Mouse (Mus musculus): ENCODE measurements around the gene Ccdc28a. TPM values are rescaled to one million over a fixed set of nuclear protein-coding genes. Genes with fewer than 3 reads are reported as not detected.

Gene Ccdc28a
- polyA plus RNA-seq, 1 experiment from 2014 or later: 15.8 TPM

GRCm38 (mm10) chr10:18191706-18192105, 43.1 kb downstream of the Ccdc28a start:
- no peak overlapping the region for H3K4me2 ChIP-seq
- no peaks in the 10 kb centered on the region for H3K36me3 ChIP-seq
- no peaks in the 10 kb centered on the region for H3K27me3 ChIP-seq
- no peak overlapping the region for H3K9ac ChIP-seq
- no peaks in the 10 kb centered on the region for H3K9me3 ChIP-seq
- no peak overlapping the region for H3K27ac ChIP-seq
- H3K4me1 ChIP-seq: peaks cover 8% of the 10 kb centered on the region; the same call in 1 of the 2 replicates
- no peak for ATAC-seq (ENCODE audit: insufficient number of reproducible peaks, low FRiP score, low TSS enrichment, low read depth)
- WGBS: 37% methylated on average over 8 of the region's 8 CpGs
- H3K4me3 ChIP-seq: no peak overlapping the region

- no peaks in the 10 kb centered on the region for H3K36me3 ChIP-seq
- no peak overlapping the region for H3K4me3 ChIP-seq
- H3K4me1 ChIP-seq: peaks cover 8% of the 10 kb centered on the region; the same call in 1 of the 2 replicates
- H3K4me2 ChIP-seq: no peak overlapping the region
- H3K9me3 ChIP-seq: no peaks in the 10 kb centered on the region
- H3K27ac ChIP-seq: no peak overlapping the region
- H3K9ac ChIP-seq: no peak overlapping the region
- 71% methylated on average over 4 of the region's 4 CpGs for WGBS
- no peaks in the 10 kb centered on the region for H3K27me3 ChIP-seq
- no peak for ATAC-seq (ENCODE audit: insufficient number of reproducible peaks, low FRiP score, low TSS enrichment, low read depth)
Measured at GRCm38 (mm10) chr10:18189498-18189897, 45.3 kb downstream of the Ccdc28a start.

- no peak for ATAC-seq (ENCODE audit: insufficient number of reproducible peaks, low FRiP score, low TSS enrichment, low read depth)
- Histone ChIP-seq H3K4me1 (peaks cover 8% of the 10 kb centered on the region; the same call in 1 of the 2 replicates), H3K9ac (no peak overlapping the region), H3K4me2 (no peak overlapping the region), H3K4me3 (no peak overlapping the region), H3K9me3 (no peaks in the 10 kb centered on the region), H3K27me3 (no peaks in the 10 kb centered on the region), H3K27ac (no peak overlapping the region), H3K36me3 (no peaks in the 10 kb centered on the region)
- WGBS: 77% methylated on average over 6 of the region's 6 CpGs
Measured at GRCm38 (mm10) chr10:18188564-18188963, 46.2 kb downstream of the Ccdc28a start.

- WGBS: 86% methylated on average over 5 of the region's 5 CpGs
Measured at GRCm38 (mm10) chr10:18182246-18182645, 52.6 kb downstream of the Ccdc28a start.

GRCm38 (mm10) chr10:18177304-18177703, 57.5 kb downstream of the Ccdc28a start:
- no peaks in the 10 kb centered on the region for H3K9me3 ChIP-seq
- no peaks in the 10 kb centered on the region for H3K4me1 ChIP-seq
- 47% methylated on average over 2 of the region's 2 CpGs for WGBS
- H3K4me3 ChIP-seq: no peak overlapping the region
- no peak overlapping the region for H3K27ac ChIP-seq
- no peak for ATAC-seq (ENCODE audit: insufficient number of reproducible peaks, low FRiP score, low TSS enrichment, low read depth)
- H3K36me3 ChIP-seq: no peaks in the 10 kb centered on the region
- no peaks in the 10 kb centered on the region for H3K27me3 ChIP-seq
- H3K4me2 ChIP-seq: no peak overlapping the region
- H3K9ac ChIP-seq: no peak overlapping the region

More at GRCm38 (mm10) chr10:18182246-18182645, 52.6 kb downstream of the Ccdc28a start:
- H3K4me1 ChIP-seq: no peaks in the 10 kb centered on the region
- no peak overlapping the region for H3K27ac ChIP-seq
- H3K4me3 ChIP-seq: no peak overlapping the region
- no peak overlapping the region for H3K4me2 ChIP-seq
- ATAC-seq (ENCODE audit: insufficient number of reproducible peaks, low FRiP score, low TSS enrichment, low read depth): no peak
- H3K36me3 ChIP-seq: no peaks in the 10 kb centered on the region
- H3K9ac ChIP-seq: no peak overlapping the region
- no peaks in the 10 kb centered on the region for H3K27me3 ChIP-seq
- H3K9me3 ChIP-seq: no peaks in the 10 kb centered on the region

GRCm38 (mm10) chr10:18176722-18177121, 58.1 kb downstream of the Ccdc28a start:
- ATAC-seq (ENCODE audit: insufficient number of reproducible peaks, low FRiP score, low TSS enrichment, low read depth): no peak
- Histone ChIP-seq H3K4me1 (no peaks in the 10 kb centered on the region), H3K27ac (no peak overlapping the region), H3K4me2 (no peak overlapping the region), H3K9me3 (no peaks in the 10 kb centered on the region), H3K27me3 (no peaks in the 10 kb centered on the region), H3K36me3 (no peaks in the 10 kb centered on the region), H3K9ac (no peak overlapping the region), H3K4me3 (no peak overlapping the region)
- 89% methylated on average over 7 of the region's 7 CpGs for WGBS

GRCm38 (mm10) chr10:18175087-18175486, 59.7 kb downstream of the Ccdc28a start:
- no peak overlapping the region for H3K4me3 ChIP-seq
- H3K4me1 ChIP-seq: no peaks in the 10 kb centered on the region
- H3K9me3 ChIP-seq: no peaks in the 10 kb centered on the region
- WGBS: 85% methylated on average over 6 of the region's 6 CpGs
- H3K9ac ChIP-seq: no peak overlapping the region
- ATAC-seq (ENCODE audit: insufficient number of reproducible peaks, low FRiP score, low TSS enrichment, low read depth): no peak
- no peak overlapping the region for H3K27ac ChIP-seq
- no peak overlapping the region for H3K4me2 ChIP-seq
- H3K27me3 ChIP-seq: no peaks in the 10 kb centered on the region
- H3K36me3 ChIP-seq: no peaks in the 10 kb centered on the region

Other genes with a start within 250 kb of the Ccdc28a start
- 128 and 138 TPM in 2 replicates for gene Abracl, start 211.7 kb downstream of the Ccdc28a start, polyA plus RNA-seq (2015; fragmentation: Nextera tagmentation; extraction: Ambion mirVana)
- 14.8 and 14.9 TPM in 2 replicates for gene Reps1, start 179.1 kb downstream of the Ccdc28a start, polyA plus RNA-seq (2015; fragmentation: Nextera tagmentation; extraction: Ambion mirVana)
- 0.63 and 1.2 TPM in 2 replicates for gene Ect2l, start 24.1 kb downstream of the Ccdc28a start, polyA plus RNA-seq (2015; fragmentation: Nextera tagmentation; extraction: Ambion mirVana)
- gene Nhsl1, start 84.0 kb upstream of the Ccdc28a start, polyA plus RNA-seq (2015; fragmentation: Nextera tagmentation; extraction: Ambion mirVana): 11.2 and 11.5 TPM in 2 replicates

All from limb, embryonic 15.5 days (tissue).